10 mouse cellular contexts compared by ENCODE assay signal in the genomic region with DNA sequence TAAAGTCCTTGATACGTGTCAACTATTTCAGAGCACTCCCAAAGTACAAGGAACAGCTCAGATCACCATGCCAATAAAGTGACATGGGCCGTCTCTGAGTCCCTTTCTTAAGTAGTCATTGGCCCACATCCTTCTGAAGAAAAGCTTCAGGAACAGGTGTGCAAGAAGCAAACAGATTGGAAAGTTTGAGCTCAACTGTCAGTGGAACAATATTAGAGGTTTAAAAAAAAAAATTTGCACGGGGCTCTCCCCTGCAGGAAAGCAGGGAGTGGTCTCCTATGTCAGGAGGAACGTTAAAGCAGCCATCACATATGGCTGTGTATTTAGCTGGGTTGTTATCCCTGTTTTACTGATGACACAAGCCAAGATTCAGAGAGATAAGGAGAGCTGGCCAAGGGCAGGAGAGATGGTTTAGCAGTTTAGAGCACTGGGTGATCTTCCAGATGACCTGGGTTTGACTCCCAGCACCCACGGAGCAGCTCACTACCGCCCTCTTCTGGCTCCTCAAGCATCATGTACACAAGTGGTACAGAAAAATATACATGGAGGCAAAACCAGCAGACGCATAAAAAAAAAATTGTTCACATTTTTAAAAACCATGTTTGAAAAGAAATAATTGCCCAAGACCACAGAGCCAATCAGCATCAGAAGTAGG.
A peak's percentile ranks its signal among the peaks of the same experiment; 100 is the strongest.
DNase-seq lines count a peak whose midpoint lies in the region; ATAC-seq and TF ChIP-seq lines count a peak whose summit lies in the region.
"Had no signal": no experiment of that assay in that cellular context is flagged by ENCODE, and none has a peak within 500 bp of the region (broad histone marks: within the 10 kb centered on the region; RNA-seq: fewer than 3 reads in every experiment).

No protein-coding gene starts in this region.

- peak; percentile 80 for TF ChIP-seq EP300 in CH12.LX (IDR thresholded peaks at IDR 0.05; ENCODE audit: low read length)
- TF ChIP-seq EP300 in MEL (IDR thresholded peaks at IDR 0.05; ENCODE audit: low read depth in 1 of 2, low read length in 2 of 2), result no peak
- TF ChIP-seq EP300 in lung, postnatal 0 days (IDR thresholded peaks at IDR 0.05), result no peak

- TF ChIP-seq RAD21 in CH12.LX (IDR thresholded peaks at IDR 0.05; ENCODE audit: low read depth, low read length) (peak; percentile 72), MEL (IDR thresholded peaks at IDR 0.05; ENCODE audit: low read depth, low read length) (no peak; the same call in 1 of the 2 replicates)

- no peak for ATAC-seq in kidney, embryonic 16.5 days (ENCODE audit: low FRiP score, low TSS enrichment)
- ATAC-seq in lung, postnatal 0 days, result no peak

- in situ Hi-C loops in CH12.LX (cut with MboI; ENCODE audit: low pct_ligation_motif_present, low pct_unique_long_range_greater_than_20kb, low sequenced_read_pairs), result loop anchor here (25.0 kb wide), 1 partner anchor 746 kb away; no protein-coding TSS in a partner anchor

- H3K4me3 ChIP-seq in kidney, embryonic 16.5 days (ENCODE audit: low read length), result no peak overlapping the region
- H3K4me3 ChIP-seq in CH12.LX (replicated peaks in 1 of 3; ENCODE audit: low read depth in 2 of 3, low read length in 2 of 3, poor library complexity in 1 of 3) (no peak overlapping the region), MEL (ENCODE audit: control insufficient read depth in 1 of 2, insufficient read depth in 1 of 2, low read depth in 2 of 2, low read length in 2 of 2) (no peak overlapping the region)
- no peak overlapping the region for H3K4me3 ChIP-seq in lung, postnatal 0 days (ENCODE audit: low read depth, low read length)
- H3K4me3 ChIP-seq: embryonic facial prominence, embryonic 12.5 days; heart, embryonic 15.5 days; liver, embryonic 13.5 days had no signal

- no peaks in the 10 kb centered on the region for H3K36me3 ChIP-seq in kidney, embryonic 16.5 days (ENCODE audit: insufficient read depth, low read length)
- no peaks in the 10 kb centered on the region for H3K36me3 ChIP-seq in CH12.LX (replicated peaks in 1 of 2; ENCODE audit: control insufficient read depth in 1 of 2, insufficient read depth in 1 of 2, low read length in 1 of 2)
- no peaks in the 10 kb centered on the region for H3K36me3 ChIP-seq in MEL (ENCODE audit: control insufficient read depth in 1 of 2, insufficient read depth in 2 of 2, low read length in 2 of 2)
- H3K36me3 ChIP-seq in lung, postnatal 0 days (ENCODE audit: insufficient read depth, low read length), result no peaks in the 10 kb centered on the region
- H3K36me3 ChIP-seq: embryonic facial prominence, embryonic 12.5 days; heart, embryonic 15.5 days; liver, embryonic 13.5 days had no signal

- H3K9ac ChIP-seq in kidney, embryonic 16.5 days (replicated peaks; ENCODE audit: low read length), result no peak overlapping the region
- H3K9ac ChIP-seq in CH12.LX (ENCODE audit: insufficient read depth, low read depth) (no peak overlapping the region), MEL (ENCODE audit: control insufficient read depth, low read depth, low read length, poor library complexity, severe bottlenecking) (no peak overlapping the region)
- H3K9ac ChIP-seq in lung, postnatal 0 days (replicated peaks; ENCODE audit: low read depth), result no peak overlapping the region
- H3K9ac ChIP-seq: embryonic facial prominence, embryonic 12.5 days; heart, embryonic 15.5 days; liver, embryonic 13.5 days had no signal

- H3K4me2 ChIP-seq in kidney, embryonic 16.5 days (replicated peaks; ENCODE audit: low read depth, low read length), result no peak overlapping the region
- H3K4me2 ChIP-seq in CH12.LX (ENCODE audit: insufficient read depth, low read depth, poor library complexity, severe bottlenecking), result no peak overlapping the region
- no peak overlapping the region for H3K4me2 ChIP-seq in lung, postnatal 0 days (replicated peaks; ENCODE audit: low read depth, low read length)
- H3K4me2 ChIP-seq: embryonic facial prominence, embryonic 12.5 days; heart, embryonic 15.5 days; liver, embryonic 13.5 days had no signal

- dilution Hi-C loops in CH12.LX (cut with MboI; ENCODE audit: extremely low pct_ligation_motif_present, extremely low pct_unique_long_range_greater_than_20kb, low sequenced_read_pairs), result no loop called here

- TF ChIP-seq CTCF in CH12.LX (conservative IDR thresholded peaks at IDR 0.05 in 1 of 2, IDR thresholded peaks at IDR 0.05 in 1 of 2; ENCODE audit: low read depth in 2 of 2, low read length in 2 of 2) (peak; percentile 80 to 92), MEL (IDR thresholded peaks at IDR 0.05 in 2 of 3, conservative IDR thresholded peaks at IDR 0.05 in 1 of 3; ENCODE audit: control insufficient read depth in 1 of 3, insufficient read depth in 1 of 3, low read depth in 2 of 3, low read length in 3 of 3, poor library complexity in 1 of 3, severe bottlenecking in 1 of 3) (peak in 2 of 3 experiments; percentile 22 to 44; a peak in 4 of 6 replicates)
- TF ChIP-seq CTCF in lung, postnatal 0 days (IDR thresholded peaks at IDR 0.05), result peak; percentile 44

- H3K27me3 ChIP-seq in kidney, embryonic 16.5 days (ENCODE audit: insufficient read depth, low read length), result no peaks in the 10 kb centered on the region
- no peaks in the 10 kb centered on the region for H3K27me3 ChIP-seq in CH12.LX (replicated peaks)
- H3K27me3 ChIP-seq in MEL (ENCODE audit: control insufficient read depth in 1 of 2, insufficient read depth in 2 of 2, low read length in 2 of 2), result no peaks in the 10 kb centered on the region
- no peaks in the 10 kb centered on the region for H3K27me3 ChIP-seq in lung, postnatal 0 days (replicated peaks; ENCODE audit: insufficient read depth, low read length)
- H3K27me3 ChIP-seq: embryonic facial prominence, embryonic 12.5 days; heart, embryonic 15.5 days; liver, embryonic 13.5 days had no signal

- peak; percentile 35 to 45 for DNase-seq in kidney, postnatal 4 days
- DNase-seq in CH12.LX (ENCODE audit: extremely low read depth) (peak; percentile 85), MEL (ENCODE audit: low read depth, low spot score) (peak; percentile 6), MN1 (ENCODE audit: low spot score) (no peak)
- DNase-seq in lung, postnatal 0 days (ENCODE audit: low spot score), result no peak
- no peak for DNase-seq in frontal cortex, postnatal 14 days (ENCODE audit: low spot score in 2 of 2)
- DNase-seq: liver, embryonic 13.5 days had no signal

- H3K27ac ChIP-seq in kidney, embryonic 16.5 days (ENCODE audit: low read length), result no peak overlapping the region
- H3K27ac ChIP-seq in CH12.LX (ENCODE audit: insufficient read depth, low read depth) (no peak overlapping the region), MEL (ENCODE audit: control insufficient read depth, low read depth, low read length) (no peak overlapping the region)
- no peak overlapping the region for H3K27ac ChIP-seq in lung, postnatal 0 days (ENCODE audit: low read length)
- H3K27ac ChIP-seq: embryonic facial prominence, embryonic 12.5 days; heart, embryonic 15.5 days; liver, embryonic 13.5 days had no signal

- H3K79me2 ChIP-seq in CH12.LX (replicated peaks; ENCODE audit: control insufficient read depth, extremely low read depth, insufficient read depth, poor library complexity, severe bottlenecking) (no peaks in the 10 kb centered on the region), MEL (ENCODE audit: control insufficient read depth, insufficient read depth, low read length, poor library complexity) (no peaks in the 10 kb centered on the region)

- peaks cover 12% of the 10 kb centered on the region for H3K4me1 ChIP-seq in kidney, embryonic 16.5 days (ENCODE audit: insufficient read depth, low read length)
- peaks cover 0 to 24% of the 10 kb centered on the region in 2 experiments; a peak in 2 of 4 replicates for H3K4me1 ChIP-seq in CH12.LX (ENCODE audit: control insufficient read depth in 1 of 2, insufficient read depth in 2 of 2)
- H3K4me1 ChIP-seq in MEL (ENCODE audit: control insufficient read depth in 1 of 2, insufficient read depth in 2 of 2, low read length in 2 of 2), result no peaks in the 10 kb centered on the region
- no peaks in the 10 kb centered on the region for H3K4me1 ChIP-seq in lung, postnatal 0 days (ENCODE audit: insufficient read depth, low read depth, low read length)
- H3K4me1 ChIP-seq: liver, embryonic 13.5 days had no signal

- H3K9me3 ChIP-seq in kidney, embryonic 16.5 days (ENCODE audit: low read length), result no peaks in the 10 kb centered on the region
- H3K9me3 ChIP-seq in CH12.LX (replicated peaks; ENCODE audit: low read length) (no peaks in the 10 kb centered on the region), MEL (replicated peaks; ENCODE audit: insufficient read depth, low read length) (no peaks in the 10 kb centered on the region)
- no peaks in the 10 kb centered on the region for H3K9me3 ChIP-seq in lung, postnatal 0 days (ENCODE audit: low read length)
- H3K9me3 ChIP-seq: embryonic facial prominence, embryonic 12.5 days; heart, embryonic 15.5 days; liver, embryonic 13.5 days had no signal

- TF ChIP-seq POLR2A in CH12.LX (IDR thresholded peaks at IDR 0.05; ENCODE audit: low read depth, low read length) (no peak), MEL (IDR thresholded peaks at IDR 0.05; ENCODE audit: control insufficient read depth in 1 of 2, insufficient read depth in 1 of 2, low read depth in 1 of 2, low read length in 2 of 2, poor library complexity in 1 of 2) (no peak)

- WGBS in kidney, embryonic 16.5 days, result 48% methylated on average over 7 of the region's 7 CpGs
- WGBS in lung, postnatal 0 days, result 44% methylated on average over 7 of the region's 7 CpGs

TF ChIP-seq in CH12.LX, 34 proteins besides CTCF, POLR2A, EP300 and RAD21 (continues in another document):
- TF ChIP-seq UBTF (IDR thresholded peaks at IDR 0.05; ENCODE audit: low read depth, low read length), result no peak
- no peak for TF ChIP-seq MAZ (IDR thresholded peaks at IDR 0.05; ENCODE audit: low read depth, low read length)
- 0 out of 2 replicates have a peak, but pooled peaks have one; percentile 12 for TF ChIP-seq MEF2A (IDR thresholded peaks at IDR 0.05; ENCODE audit: borderline replicate concordance, low read depth, low read length)
- no peak for TF ChIP-seq SIN3A (IDR thresholded peaks at IDR 0.05; ENCODE audit: low read length)
- peak; percentile 21 for TF ChIP-seq IRF4 (IDR thresholded peaks at IDR 0.05; ENCODE audit: low read depth, low read length)
- TF ChIP-seq USF1 (IDR thresholded peaks at IDR 0.05; ENCODE audit: low read depth, low read length), result no peak
- peak; percentile 65; the same call in 1 of the 2 replicates for TF ChIP-seq MYC (IDR thresholded peaks at IDR 0.05; ENCODE audit: low read depth, low read length)

TF ChIP-seq in MEL, 35 proteins besides CTCF, POLR2A, EP300 and RAD21:
- TF ChIP-seq MAZ (IDR thresholded peaks at IDR 0.05; ENCODE audit: low read depth, low read length) (no peak), CHD2 (IDR thresholded peaks at IDR 0.05; ENCODE audit: low read length) (no peak), POLR2AphosphoS2 (IDR thresholded peaks at IDR 0.05; ENCODE audit: low read length) (no peak)

Comparison
In these comparisons a context has a peak if more than half of its experiments do, and no peak if none do; other contexts are left out.
1. DNase-seq: peak in kidney, postnatal 4 days (2 of 2), CH12.LX (single experiment) and MEL (single experiment); none in lung, postnatal 0 days (single experiment), MN1 (single experiment) and frontal cortex, postnatal 14 days (0 of 2).
2. CTCF ChIP-seq: peak in every context shown above with its lines; median percentile 86 in CH12.LX; 44 in lung, postnatal 0 days; 33 in MEL.